Mouse (Mus musculus) liver, embryonic 11.5 days (tissue): ENCODE measurements at regions not wholly inside any gene's neighbourhood (a gene's known extent, or its start where the extent isn't known, plus 50 kb on each side); places are given as distances from the start of the nearest gene placed in this dataset.

Experiments
- ATAC-seq: fragments of 200-750 bp; cut with Nextera tagmentation; replicated peaks from 2 replicates; pipeline ENCODE4 v1.8.0; 2017; ENCODE audit warnings: moderate number of reproducible peaks, mild to moderate bottlenecking, moderate TSS enrichment, moderate library complexity; ENCODE audit not compliant: low FRiP score
- DNase-seq: peaks from one replicate; pipeline ENCODE4 v3.0.0-alpha.2; 2017; ENCODE audit warnings: low spot score
- H3K27ac ChIP-seq: fragments of 300-500 bp; sonication (generic); 2 replicates; pipeline ENCODE4 v1.5.1; 2014; ENCODE audit warnings: mild to moderate bottlenecking, low read depth, low read length, control low read depth
- H3K27me3 ChIP-seq: fragments of 300-500 bp; sonication (generic); replicated peaks from 2 replicates; pipeline ENCODE4 v1.6.1; 2014; ENCODE audit warnings: low read length, mixed read lengths; ENCODE audit not compliant: control insufficient read depth, insufficient read depth
- H3K36me3 ChIP-seq: fragments of 300-500 bp; sonication (generic); 2 replicates; pipeline ENCODE4 v1.6.1; 2014; ENCODE audit warnings: mild to moderate bottlenecking, low read length, moderate library complexity, mixed read lengths; ENCODE audit not compliant: control insufficient read depth, insufficient read depth
- H3K4me1 ChIP-seq: fragments of 300-500 bp; sonication (generic); replicated peaks from 2 replicates; pipeline ENCODE4 v1.6.1; 2014; ENCODE audit warnings: low read length, mixed read lengths; ENCODE audit not compliant: control insufficient read depth, insufficient read depth
- H3K4me2 ChIP-seq: fragments of 300-500 bp; sonication (generic); 2 replicates; pipeline ENCODE4 v1.6.1; 2014; ENCODE audit warnings: mild to moderate bottlenecking, control low read depth, moderate library complexity
- H3K4me3 ChIP-seq: fragments of 300-500 bp; sonication (generic); 2 replicates; pipeline ENCODE4 v1.5.1; 2014; ENCODE audit warnings: low read depth, low read length, control low read depth
- H3K9ac ChIP-seq: fragments of 300-500 bp; sonication (generic); 2 replicates; pipeline ENCODE4 v1.6.1; 2014; ENCODE audit warnings: low read depth, low read length, control low read depth
- H3K9me3 ChIP-seq: fragments of 300-500 bp; sonication (generic); 2 replicates; pipeline ENCODE4 v1.6.1; 2016; ENCODE audit warnings: low read length, inconsistent platforms, mixed read lengths; ENCODE audit not compliant: control insufficient read depth
- WGBS: fragments of 180-500 bp; shearing (Covaris S2); extraction: QIAGEN DNeasy Blood & Tissue Kit; methylation state at CpG from one replicate; pipeline ENCODE4 v1.1.7; 2014; 5-methylcytosine and 5-hydroxymethylcytosine counted together

DNA sequence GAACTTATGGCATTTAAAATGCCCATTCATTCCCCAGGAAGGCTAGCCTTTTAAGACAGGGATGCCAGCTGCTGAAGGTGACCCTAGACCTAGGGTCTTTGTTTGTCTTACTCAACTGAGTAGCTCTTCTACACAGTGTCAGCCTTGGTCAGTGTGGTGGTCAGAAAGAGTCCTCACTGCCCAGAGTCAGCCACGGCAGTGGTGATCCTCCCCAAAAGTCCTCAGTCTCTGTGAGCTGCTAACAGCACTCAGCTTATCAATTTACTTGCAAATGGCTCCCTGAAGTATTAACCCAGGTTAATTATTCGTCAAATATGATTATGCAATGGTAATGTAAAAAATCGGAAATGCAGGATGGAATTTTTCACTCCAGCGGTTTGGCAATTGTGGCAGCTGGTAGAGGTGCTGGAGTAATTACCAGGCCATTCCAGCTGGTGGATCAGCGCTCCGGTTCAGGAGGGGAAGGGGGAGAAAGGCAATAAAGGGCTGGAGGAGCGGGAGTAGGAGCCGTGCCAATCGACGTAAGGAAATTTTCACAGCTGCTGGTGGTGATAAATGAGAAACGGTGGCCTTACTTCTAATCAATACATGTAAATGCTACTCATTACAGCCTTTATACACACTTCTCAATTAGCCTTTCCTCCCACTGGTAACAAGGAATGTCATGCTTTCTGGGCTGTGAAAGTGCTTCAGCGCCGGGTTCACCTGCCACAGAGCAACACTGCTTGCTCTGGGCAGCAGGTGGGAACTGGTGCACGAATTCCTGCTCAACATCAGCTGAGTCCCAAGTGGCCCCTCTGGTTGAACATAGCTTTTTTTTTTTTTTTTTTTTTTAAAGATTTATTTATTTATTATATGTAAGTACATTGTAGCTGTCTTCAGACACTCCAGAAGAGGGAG lies 60.1 kb upstream of the Pou6f2 start:
- Histone ChIP-seq H3K4me3 (no peak overlapping the region), H3K4me2 (no peak overlapping the region), H3K27me3 (no peaks in the 10 kb centered on the region), H3K27ac (no peak overlapping the region), H3K36me3 (no peaks in the 10 kb centered on the region), H3K4me1 (no peaks in the 10 kb centered on the region), H3K9ac (no peak overlapping the region), H3K9me3 (no peaks in the 10 kb centered on the region)
- 58% methylated on average over 14 of the region's 14 CpGs for WGBS
- DNase-seq (no peak), ATAC-seq (no peak)
